Mouse (Mus musculus) heart, postnatal 0 days (tissue): ENCODE measurements around the gene Zbed5. TPM values are rescaled to one million over a fixed set of nuclear protein-coding genes. Genes with fewer than 3 reads are reported as not detected.
"Not testable (repeated sequence)": the region's sequence is repeated elsewhere in the genome, so short reads cannot be mapped to it uniquely, and the experiment has no call there.

ENCODE experiments used
- ATAC-seq: fragments of 200-750 bp; cut with Nextera tagmentation; 2 replicates; pipeline ENCODE4 v1.8.0; 2017; ENCODE audit warnings: low read depth, moderate number of reproducible peaks, moderate library complexity; ENCODE audit not compliant: insufficient read depth
- DNase-seq: peaks from one replicate; pipeline ENCODE4 v3.0.0-alpha.2; 2016; ENCODE audit warnings: low spot score
- H3K27ac ChIP-seq: fragments of 300-500 bp; sonication (generic); 2 replicates; pipeline ENCODE4 v1.5.1; 2014; ENCODE audit warnings: low read depth, mild to moderate bottlenecking
- H3K27me3 ChIP-seq: fragments of 300-500 bp; sonication (generic); 2 replicates; pipeline ENCODE4 v1.6.1; 2014; ENCODE audit warnings: low read length, mixed read lengths; ENCODE audit not compliant: control insufficient read depth, insufficient read depth
- H3K36me3 ChIP-seq: fragments of 300-500 bp; sonication (generic); replicated peaks from 2 replicates; pipeline ENCODE4 v1.6.1; 2014; ENCODE audit warnings: low read length, mixed read lengths; ENCODE audit not compliant: control insufficient read depth, insufficient read depth
- H3K4me1 ChIP-seq: fragments of 300-500 bp; sonication (generic); 2 replicates; pipeline ENCODE4 v1.6.1; 2014; ENCODE audit warnings: antibody characterized with exemption; ENCODE audit not compliant: control insufficient read depth, insufficient read depth
- H3K4me2 ChIP-seq: fragments of 300-500 bp; sonication (generic); 2 replicates; pipeline ENCODE4 v1.6.1; 2014; ENCODE audit warnings: low read depth, mild to moderate bottlenecking, low read length, moderate library complexity
- H3K4me3 ChIP-seq: fragments of 300-500 bp; sonication (generic); 2 replicates; pipeline ENCODE4 v1.5.1; 2014; ENCODE audit warnings: low read depth, low read length
- H3K9ac ChIP-seq: fragments of 300-500 bp; sonication (generic); replicated peaks from 2 replicates; pipeline ENCODE4 v1.6.1; 2014; ENCODE audit warnings: low read depth, low read length, mixed read lengths
- H3K9me3 ChIP-seq: fragments of 300-500 bp; sonication (generic); replicated peaks from 2 replicates; pipeline ENCODE4 v1.6.1; 2016; ENCODE audit warnings: low read length; ENCODE audit not compliant: control insufficient read depth
- CTCF ChIP-seq: IDR thresholded peaks from 2 replicates; pipeline ENCODE4 v1.5.1; 2016; ENCODE audit warnings: antibody characterized with exemption, control low read depth, low read depth
- EP300 ChIP-seq: IDR thresholded peaks from 2 replicates; pipeline ENCODE4 v1.6.1; 2016; ENCODE audit warnings: antibody characterized with exemption, low read depth
- WGBS: fragments of 180-500 bp; shearing (Covaris S2); extraction: QIAGEN DNeasy Blood & Tissue Kit; methylation state at CpG from one replicate; pipeline ENCODE4 v1.1.7; 2014; 5-methylcytosine and 5-hydroxymethylcytosine counted together
- polyA plus RNA-seq: library from polyadenylated mRNA; unstranded; fragments of >200 nt; fragmentation: Nextera tagmentation; extraction: Ambion mirVana; gene quantifications from 2 replicates; pipeline ENCODE4 v1.2.1, GENCODE M21; 2015
- total RNA-seq: library from RNA; depleted of rRNA; stranded (reverse); fragments of >200 nt; gene quantifications from 2 replicates; pipeline ENCODE4 v1.2.3, GENCODE M21; 2014; ENCODE audit warnings: low replicate concordance

Zbed5 gene
- total and polyA plus RNA-seq, 2 experiments from 2014 or later: 1.4 to 1.5 TPM

DNA sequence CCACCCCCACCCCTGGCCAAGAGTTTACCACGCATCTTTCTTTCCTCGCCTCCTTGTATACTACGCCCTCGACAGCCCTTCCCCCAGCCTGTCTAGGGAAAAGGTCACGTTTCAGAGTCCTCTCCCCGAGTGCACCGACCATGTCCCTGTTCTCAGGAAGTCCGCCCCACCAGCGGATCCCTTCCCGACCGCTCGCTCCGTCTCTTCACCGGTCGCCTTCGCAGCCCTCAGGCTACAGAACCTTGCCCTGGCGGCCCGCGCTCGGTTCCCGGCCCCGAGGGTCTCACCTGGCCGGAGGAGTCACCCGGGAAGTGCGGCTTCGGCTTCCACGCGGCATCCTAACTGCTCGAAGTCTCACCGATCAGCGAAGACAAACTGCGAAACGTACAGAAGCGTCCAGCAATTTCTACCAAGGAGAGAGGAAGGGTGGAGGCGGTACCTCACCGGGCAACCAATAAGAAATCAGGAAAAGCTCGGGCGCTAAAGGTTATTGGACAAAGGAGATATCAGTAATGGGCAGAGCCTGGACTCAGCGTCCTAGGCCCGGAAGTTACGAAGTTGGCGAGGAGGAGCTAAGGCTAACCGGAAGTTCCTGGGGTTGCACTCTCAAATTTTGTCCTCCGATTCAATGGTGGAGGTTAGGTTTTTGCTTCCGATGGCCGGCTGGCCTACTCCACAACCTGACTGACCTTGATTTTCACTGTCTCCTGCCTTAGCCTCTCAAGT lies 8.4 kb upstream of the Zbed5 start, which contains the start of gene Chchd2:
Gene Chchd2 (minus strand): TSS at position 560 of the 726 bp plus-strand sequence.
- Histone ChIP-seq H3K9ac (peak within 1 kb of the TSS; percentile 87), H3K4me1 (peaks cover 13% of the 10 kb centered on the region; the same call in 1 of the 2 replicates), H3K4me2 (peak within 1 kb of the TSS; percentile 85), H3K36me3 (peaks cover 22% of the 10 kb centered on the region), H3K27me3 (no peaks in the 10 kb centered on the region), H3K9me3 (no peaks in the 10 kb centered on the region), H3K27ac (peak within 1 kb of the TSS; percentile 99), H3K4me3 (peak within 1 kb of the TSS; percentile 91)
- 0% methylated on average over 46 of the region's 46 CpGs for WGBS
- DNase-seq (peak; percentile 99), ATAC-seq (peak; percentile 99)
- TF ChIP-seq EP300: peak; percentile 83
- no peak for TF ChIP-seq CTCF

- not testable (repeated sequence) for H3K4me3 ChIP-seq, H3K36me3 ChIP-seq, H3K4me1 ChIP-seq, DNase-seq, H3K9ac ChIP-seq, H3K4me2 ChIP-seq, H3K9me3 ChIP-seq, ATAC-seq, H3K27ac ChIP-seq, H3K27me3 ChIP-seq
- 79% methylated on average over 4 of the region's 7 CpGs for WGBS
Measured at GRCm38 (mm10) chr5:129890390-129890789, 5.1 kb upstream of the Zbed5 start.

- Histone ChIP-seq H3K27me3 (no peaks in the 10 kb centered on the region), H3K4me3 (no peak within 1 kb of the TSS), H3K4me2 (no peak within 1 kb of the TSS), H3K27ac (no peak within 1 kb of the TSS), H3K9me3 (no peaks in the 10 kb centered on the region), H3K4me1 (peaks cover 6% of the 10 kb centered on the region), H3K9ac (no peak within 1 kb of the TSS), H3K36me3 (0 out of 2 replicates have a peak, but pooled peaks cover 6% of the 10 kb centered on the region)
- WGBS: 95% methylated on average over 1 of the region's 1 CpGs
- no peak for ATAC-seq
- no peak for DNase-seq
- TF ChIP-seq EP300: no peak
- TF ChIP-seq CTCF: no peak
Measured at GRCm38 (mm10) chr5:129898449-129898848, 2.9 kb downstream of the Zbed5 start, which contains the start of gene Phkg1. TSS of gene Phkg1 (minus strand) at chr5:129898549.

DNA sequence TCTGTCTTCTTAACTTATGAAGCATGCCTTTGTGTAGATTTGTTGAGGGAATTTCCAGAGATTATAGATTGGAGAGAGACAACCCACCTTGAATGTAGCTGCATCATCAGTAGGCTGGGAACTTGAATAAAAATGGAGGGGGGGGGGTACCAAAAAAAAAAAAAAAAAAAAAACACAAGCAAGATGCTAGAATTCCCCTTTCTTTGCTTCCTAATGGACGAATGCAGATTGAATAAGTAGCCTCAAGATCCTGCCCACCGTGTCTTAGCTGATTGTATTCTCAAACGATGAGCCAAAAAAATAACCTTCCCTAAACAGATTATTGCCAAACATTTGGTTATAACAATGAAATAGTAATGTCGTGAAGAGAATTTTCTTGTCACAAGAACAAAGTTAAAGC lies 12.3 kb downstream of the Zbed5 start:
- DNase-seq (no peak), ATAC-seq (no peak)
- Histone ChIP-seq H3K27ac (no peak overlapping the region), H3K4me2 (peak overlapping the region; percentile 77), H3K36me3 (no peaks in the 10 kb centered on the region), H3K9me3 (no peaks in the 10 kb centered on the region), H3K27me3 (no peaks in the 10 kb centered on the region), H3K9ac (peak overlapping the region; percentile 51), H3K4me1 (0 out of 2 replicates have a peak, but pooled peaks cover 4% of the 10 kb centered on the region), H3K4me3 (peak overlapping the region; percentile 58)
- TF ChIP-seq EP300 (no peak), CTCF (no peak)
- WGBS: 28% methylated on average over 4 of the region's 4 CpGs

DNA sequence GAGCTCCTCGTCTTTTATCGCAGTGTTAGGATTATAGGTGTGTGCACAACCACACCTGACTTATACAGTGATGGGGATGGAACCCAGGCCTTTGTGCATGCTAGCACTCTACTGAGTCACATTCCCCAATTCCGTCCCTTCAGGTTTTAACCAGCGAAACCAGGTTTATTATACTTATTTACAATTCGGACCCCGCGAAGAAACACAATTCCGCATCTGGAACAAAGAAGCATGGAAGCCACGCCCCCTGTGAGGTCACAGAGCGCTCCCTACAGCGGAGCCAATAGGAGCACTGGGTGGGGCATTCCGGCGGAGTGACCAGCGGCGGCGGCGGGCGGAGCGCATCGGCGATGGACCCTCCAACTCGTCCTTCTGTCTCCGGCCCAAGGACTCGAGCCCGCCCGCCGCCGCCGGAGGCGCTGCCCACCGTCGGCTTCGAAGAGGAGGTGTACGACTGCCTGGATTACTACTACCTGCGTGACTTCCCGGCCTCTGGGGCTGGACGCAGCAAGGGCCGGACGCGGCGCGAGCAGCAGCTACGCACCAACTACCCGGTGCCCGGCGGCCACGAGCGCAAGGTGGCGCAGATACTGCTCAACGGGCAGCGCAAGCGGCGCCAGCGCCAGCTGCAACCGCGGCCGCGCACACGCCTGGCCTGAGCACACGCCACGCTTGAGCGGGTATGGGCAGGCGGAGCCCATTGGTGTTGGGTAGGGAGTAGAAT lies 12.9 kb downstream of the Zbed5 start, which contains the start of gene Nupr1l:
Gene Nupr1l (plus strand): TSS at position 299 of the 724 bp plus-strand sequence.
- Histone ChIP-seq H3K27ac (peak within 1 kb of the TSS; percentile 82), H3K27me3 (no peaks in the 10 kb centered on the region), H3K4me2 (peak within 1 kb of the TSS; percentile 77), H3K9ac (peak within 1 kb of the TSS; percentile 51), H3K4me3 (peak within 1 kb of the TSS; percentile 58), H3K4me1 (0 out of 2 replicates have a peak, but pooled peaks cover 4% of the 10 kb centered on the region), H3K36me3 (no peaks in the 10 kb centered on the region), H3K9me3 (no peaks in the 10 kb centered on the region)
- peak; percentile 27 for TF ChIP-seq CTCF
- TF ChIP-seq EP300: peak; percentile 68; the same call in 1 of the 2 replicates
- DNase-seq (peak; percentile 91), ATAC-seq (peak; percentile 97)
- under 1% methylated on average over 63 of the region's 63 CpGs for WGBS
